Mouse (Mus musculus) spleen, embryonic (tissue): ENCODE results near the gene Gm21680.
"Not testable (repeated sequence)": the region's sequence is repeated elsewhere in the genome, so short reads cannot be mapped to it uniquely, and the experiment has no call there.

ENCODE experiments used
- CTCF ChIA-PET: fragments of 350-600 bp; sonication (Branson Sonifier 250); formaldehyde crosslinking; loops from one replicate; lab custom pipeline; 2022; lab: Charles Lee

The Gm21680 gene

GRCm38 (mm10) chr5:25972563-25972962 lies at the start of gene Gm21680:
TSS of gene Gm21680 (minus strand) at chr5:25972663.
- CTCF ChIA-PET: not testable (repeated sequence)

- CTCF ChIA-PET: not testable (repeated sequence)
Measured at GRCm38 (mm10) chr5:26007697-26008096, 35.2 kb upstream of the Gm21680 start.

- CTCF ChIA-PET: not testable (repeated sequence)
Measured at GRCm38 (mm10) chr5:26006937-26007695, 34.7 kb upstream of the Gm21680 start.

- CTCF ChIA-PET: not testable (repeated sequence)
Measured at GRCm38 (mm10) chr5:26004698-26005097, 32.2 kb upstream of the Gm21680 start, which contains the start of gene Gm1979. TSS of gene Gm1979 (minus strand) at chr5:26004798.

- CTCF ChIA-PET: not testable (repeated sequence)
Measured at GRCm38 (mm10) chr5:25988550-25988949, 16.1 kb upstream of the Gm21680 start, which contains the start of gene Gm21698. TSS of gene Gm21698 (minus strand) at chr5:25988650.

GRCm38 (mm10) chr5:25957050-25957449 lies 15.4 kb downstream of the Gm21680 start:
- CTCF ChIA-PET: not testable (repeated sequence)

GRCm38 (mm10) chr5:25956611-25957010 lies 15.9 kb downstream of the Gm21680 start:
- CTCF ChIA-PET: not testable (repeated sequence)

- CTCF ChIA-PET: not testable (repeated sequence)
Measured at GRCm38 (mm10) chr5:25954317-25954716, 18.1 kb downstream of the Gm21680 start, which contains the start of gene Gm21671. TSS of gene Gm21671 (minus strand) at chr5:25954417.

GRCm38 (mm10) chr5:25945391-25945790 lies 27.1 kb downstream of the Gm21680 start:
- CTCF ChIA-PET: not testable (repeated sequence)

GRCm38 (mm10) chr5:25942281-25942680 lies 30.2 kb downstream of the Gm21680 start, which contains the start of gene Gm21663:
TSS of gene Gm21663 (minus strand) at chr5:25942381.
- CTCF ChIA-PET: not testable (repeated sequence)
